Mouse (Mus musculus): ENCODE measurements at regions not wholly inside any gene's neighbourhood (a gene's known extent, or its start where the extent isn't known, plus 50 kb on each side); places are given as distances from the start of the nearest gene placed in this dataset.

DNA sequence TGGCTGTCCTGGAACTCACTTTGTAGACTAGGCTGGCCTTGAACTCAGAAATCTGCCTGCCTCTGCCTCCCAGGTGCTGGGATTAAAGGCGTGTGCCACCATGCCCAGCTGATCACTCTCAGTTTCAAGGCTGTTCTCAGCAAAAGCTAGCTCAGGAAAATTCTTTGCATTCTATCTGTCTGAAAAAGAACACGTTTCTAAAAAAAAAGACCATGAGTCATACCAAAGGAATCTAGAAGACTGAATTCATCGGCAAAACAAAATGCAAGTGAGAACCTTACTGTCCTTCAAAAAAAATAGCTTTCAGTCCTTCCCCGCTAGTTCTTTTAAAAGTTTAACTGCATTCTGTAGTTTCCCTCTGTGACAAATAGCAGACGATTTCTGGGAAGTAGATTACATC lies 596.3 kb upstream of the Syt1 start:
- Histone ChIP-seq H3K36me3 (ENCODE audit: control insufficient read depth, insufficient read depth, low read length) (no peaks in the 10 kb centered on the region), H3K27me3 (replicated peaks; ENCODE audit: control insufficient read depth, insufficient read depth, low read length) (no peaks in the 10 kb centered on the region), H3K4me1 (replicated peaks; ENCODE audit: control insufficient read depth, insufficient read depth, low read length) (no peaks in the 10 kb centered on the region), H3K4me3 (ENCODE audit: low read depth, low read length) (no peak overlapping the region), H3K9ac (ENCODE audit: low read depth, low read length) (no peak overlapping the region), H3K9me3 (ENCODE audit: control insufficient read depth, low read length) (no peaks in the 10 kb centered on the region), H3K4me2 (no peak overlapping the region), H3K27ac (ENCODE audit: low read depth, low read length) (no peak overlapping the region)
- ATAC-seq (replicated peaks; ENCODE audit: low FRiP score): no peak
- 68% methylated on average over 5 of the region's 5 CpGs for WGBS
- DNase-seq (ENCODE audit: low spot score): no peak

DNA sequence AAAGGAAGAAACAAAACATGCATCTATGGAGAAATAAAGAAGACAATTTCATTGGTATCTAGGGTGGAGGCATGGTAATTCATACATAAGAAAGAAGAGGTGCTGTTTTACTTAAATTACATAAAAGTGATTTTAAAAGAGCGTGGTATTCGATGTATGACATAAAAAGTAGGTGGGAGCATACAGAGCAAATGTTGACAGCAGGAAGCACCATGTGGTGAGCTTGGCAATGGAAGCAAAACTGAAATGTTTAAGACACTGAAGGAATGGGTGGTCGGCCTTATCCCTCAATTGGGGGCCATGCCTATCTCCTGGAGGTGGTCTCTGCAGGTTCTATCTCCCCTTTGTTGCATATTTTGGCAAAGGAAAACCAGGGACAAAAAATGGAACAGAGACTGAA lies 592.5 kb upstream of the Syt1 start:
- Histone ChIP-seq H3K4me1 (replicated peaks; ENCODE audit: control insufficient read depth, insufficient read depth, low read length) (no peaks in the 10 kb centered on the region), H3K4me3 (ENCODE audit: low read depth, low read length) (no peak overlapping the region), H3K9me3 (ENCODE audit: control insufficient read depth, low read length) (no peaks in the 10 kb centered on the region), H3K27ac (ENCODE audit: low read depth, low read length) (no peak overlapping the region), H3K4me2 (no peak overlapping the region), H3K9ac (ENCODE audit: low read depth, low read length) (no peak overlapping the region), H3K27me3 (replicated peaks; ENCODE audit: control insufficient read depth, insufficient read depth, low read length) (no peaks in the 10 kb centered on the region), H3K36me3 (ENCODE audit: control insufficient read depth, insufficient read depth, low read length) (no peaks in the 10 kb centered on the region)
- WGBS: 68% methylated on average over 3 of the region's 3 CpGs
- no peak for ATAC-seq (replicated peaks; ENCODE audit: low FRiP score)
- no peak for DNase-seq (ENCODE audit: low spot score)

DNA sequence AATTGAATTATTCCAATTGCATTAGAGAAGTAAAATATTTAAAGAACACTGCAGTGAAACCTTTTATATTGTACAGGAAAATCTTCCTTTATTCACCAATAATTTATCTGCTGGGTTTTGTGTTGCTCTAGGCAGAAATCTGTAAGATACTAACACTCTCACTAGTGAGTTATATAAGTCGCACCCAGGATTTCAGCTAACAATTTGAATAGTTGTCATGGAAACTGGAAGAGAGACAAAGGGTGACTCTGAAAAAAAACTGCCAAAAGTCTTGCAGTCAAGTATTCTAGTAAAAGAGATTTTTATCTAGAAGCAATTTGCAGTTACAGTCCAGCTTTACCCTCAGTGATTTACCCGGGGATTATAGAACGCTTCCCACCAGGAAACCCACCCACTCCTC lies 587.8 kb upstream of the Syt1 start:
- no peaks in the 10 kb centered on the region for H3K9me3 ChIP-seq (ENCODE audit: control insufficient read depth, low read length)
- H3K4me1 ChIP-seq (replicated peaks; ENCODE audit: control insufficient read depth, insufficient read depth, low read length): no peaks in the 10 kb centered on the region
- no peaks in the 10 kb centered on the region for H3K36me3 ChIP-seq (ENCODE audit: control insufficient read depth, insufficient read depth, low read length)
- no peak overlapping the region for H3K27ac ChIP-seq (ENCODE audit: low read depth, low read length)
- WGBS: 72% methylated on average over 3 of the region's 3 CpGs
- H3K4me2 ChIP-seq: no peak overlapping the region
- no peak overlapping the region for H3K9ac ChIP-seq (ENCODE audit: low read depth, low read length)
- no peaks in the 10 kb centered on the region for H3K27me3 ChIP-seq (replicated peaks; ENCODE audit: control insufficient read depth, insufficient read depth, low read length)
- no peak overlapping the region for H3K4me3 ChIP-seq (ENCODE audit: low read depth, low read length)
- DNase-seq (ENCODE audit: low spot score): no peak
- no peak for ATAC-seq (replicated peaks; ENCODE audit: low FRiP score)

DNA sequence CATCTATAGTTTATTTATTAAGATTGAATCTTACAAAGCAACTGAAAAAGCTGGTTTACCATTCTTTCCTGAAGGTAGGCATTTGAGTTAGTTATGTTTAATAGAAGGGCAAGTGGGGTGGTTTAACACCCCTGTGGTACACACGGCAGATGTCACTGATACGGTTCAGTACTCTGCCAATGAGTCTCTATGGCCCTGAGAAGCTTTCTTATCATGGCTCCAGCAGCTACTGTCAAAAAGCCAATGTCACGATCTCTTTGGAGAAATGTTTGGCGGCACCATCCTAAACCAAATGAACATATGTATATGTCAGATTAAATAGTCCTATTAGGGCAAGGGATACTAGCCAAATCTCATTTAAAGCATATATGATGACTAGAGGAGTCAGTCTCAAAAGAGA lies 562.4 kb upstream of the Syt1 start:
- Histone ChIP-seq H3K4me2 (no peak overlapping the region), H3K27ac (ENCODE audit: low read depth, low read length) (no peak overlapping the region), H3K36me3 (ENCODE audit: control insufficient read depth, insufficient read depth, low read length) (no peaks in the 10 kb centered on the region), H3K9ac (ENCODE audit: low read depth, low read length) (no peak overlapping the region), H3K4me1 (replicated peaks; ENCODE audit: control insufficient read depth, insufficient read depth, low read length) (no peaks in the 10 kb centered on the region), H3K4me3 (ENCODE audit: low read depth, low read length) (no peak overlapping the region), H3K9me3 (ENCODE audit: control insufficient read depth, low read length) (no peaks in the 10 kb centered on the region), H3K27me3 (replicated peaks; ENCODE audit: control insufficient read depth, insufficient read depth, low read length) (no peaks in the 10 kb centered on the region)
- DNase-seq (ENCODE audit: low spot score) (no peak), ATAC-seq (replicated peaks; ENCODE audit: low FRiP score) (no peak)
- 90% methylated on average over 4 of the region's 4 CpGs for whole genome bisulfite sequencing

DNA sequence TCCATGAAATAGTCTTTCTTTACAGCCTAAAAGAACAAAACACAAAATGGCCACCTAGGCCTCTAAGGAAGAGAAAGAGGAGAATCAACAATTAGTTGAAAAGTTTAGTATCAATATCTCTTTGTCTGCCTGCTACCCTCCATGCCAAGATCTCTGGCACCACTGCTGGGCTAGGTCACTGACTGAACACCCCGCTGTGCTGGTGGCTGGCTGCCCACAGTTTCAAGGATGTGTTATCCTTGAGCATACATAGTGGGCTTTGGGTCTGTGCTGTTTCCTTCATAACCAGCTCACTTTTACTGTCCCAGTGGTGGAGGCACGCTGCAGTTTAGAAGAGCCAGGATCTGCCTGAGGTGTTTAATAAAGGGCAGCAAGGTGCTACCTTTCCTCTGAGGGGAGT lies 559.0 kb upstream of the Syt1 start:
- Histone ChIP-seq H3K27ac (ENCODE audit: low read depth, low read length) (no peak overlapping the region), H3K4me1 (replicated peaks; ENCODE audit: control insufficient read depth, insufficient read depth, low read length) (no peaks in the 10 kb centered on the region), H3K27me3 (replicated peaks; ENCODE audit: control insufficient read depth, insufficient read depth, low read length) (no peaks in the 10 kb centered on the region), H3K9me3 (ENCODE audit: control insufficient read depth, low read length) (no peaks in the 10 kb centered on the region), H3K36me3 (ENCODE audit: control insufficient read depth, insufficient read depth, low read length) (no peaks in the 10 kb centered on the region), H3K9ac (ENCODE audit: low read depth, low read length) (no peak overlapping the region), H3K4me3 (ENCODE audit: low read depth, low read length) (no peak overlapping the region), H3K4me2 (no peak overlapping the region)
- WGBS: 85% methylated on average over 2 of the region's 2 CpGs
- no peak for DNase-seq (ENCODE audit: low spot score)
- no peak for ATAC-seq (replicated peaks; ENCODE audit: low FRiP score)

DNA sequence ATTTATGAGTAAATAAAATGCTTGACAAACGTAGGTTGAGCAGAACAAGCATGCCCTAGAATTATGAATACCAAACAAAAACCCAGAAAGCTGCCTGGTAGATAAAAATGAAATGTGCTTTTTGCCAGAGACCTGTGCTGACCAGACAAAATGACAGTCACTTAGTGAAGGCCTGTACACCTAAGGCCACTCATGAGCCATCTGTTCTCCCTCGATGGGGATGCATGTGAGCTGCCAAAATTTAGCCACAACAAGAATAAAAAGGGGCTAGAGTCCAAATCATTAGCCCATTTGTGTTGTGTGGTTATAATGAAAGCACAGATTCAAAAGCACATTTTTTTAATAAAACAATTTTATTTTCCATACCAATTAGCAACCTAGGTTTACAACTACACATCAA lies 555.9 kb upstream of the Syt1 start:
- ATAC-seq (replicated peaks; ENCODE audit: low FRiP score) (no peak), DNase-seq (ENCODE audit: low spot score) (no peak)
- Histone ChIP-seq H3K27me3 (replicated peaks; ENCODE audit: control insufficient read depth, insufficient read depth, low read length) (no peaks in the 10 kb centered on the region), H3K4me2 (no peak overlapping the region), H3K36me3 (ENCODE audit: control insufficient read depth, insufficient read depth, low read length) (no peaks in the 10 kb centered on the region), H3K9ac (ENCODE audit: low read depth, low read length) (no peak overlapping the region), H3K27ac (ENCODE audit: low read depth, low read length) (no peak overlapping the region), H3K4me3 (ENCODE audit: low read depth, low read length) (no peak overlapping the region), H3K4me1 (replicated peaks; ENCODE audit: control insufficient read depth, insufficient read depth, low read length) (no peaks in the 10 kb centered on the region), H3K9me3 (ENCODE audit: control insufficient read depth, low read length) (no peaks in the 10 kb centered on the region)
- WGBS: 79% methylated on average over 2 of the region's 2 CpGs

DNA sequence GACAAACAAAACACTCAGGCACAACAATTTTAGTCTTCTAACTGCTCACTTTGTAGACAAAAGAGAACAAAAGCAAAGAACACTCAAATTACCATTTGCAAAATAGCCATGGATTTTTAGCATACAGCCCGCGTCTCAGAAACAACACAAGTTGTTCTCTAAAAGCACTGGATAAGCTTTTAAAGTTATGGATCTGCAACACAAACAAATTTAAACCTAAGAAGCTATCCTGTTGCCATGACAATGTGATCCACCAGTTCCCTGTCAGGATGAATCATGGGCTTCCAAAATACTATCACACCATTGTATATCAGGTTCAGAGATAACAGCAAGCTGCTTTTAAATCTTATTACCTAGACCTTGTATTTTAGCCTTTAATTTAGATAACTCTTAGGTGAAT lies 550.9 kb upstream of the Syt1 start:
- Histone ChIP-seq H3K4me2 (no peak overlapping the region), H3K9me3 (ENCODE audit: control insufficient read depth, low read length) (no peaks in the 10 kb centered on the region), H3K4me1 (replicated peaks; ENCODE audit: control insufficient read depth, insufficient read depth, low read length) (no peaks in the 10 kb centered on the region), H3K27ac (ENCODE audit: low read depth, low read length) (no peak overlapping the region), H3K36me3 (ENCODE audit: control insufficient read depth, insufficient read depth, low read length) (no peaks in the 10 kb centered on the region), H3K27me3 (replicated peaks; ENCODE audit: control insufficient read depth, insufficient read depth, low read length) (no peaks in the 10 kb centered on the region), H3K4me3 (ENCODE audit: low read depth, low read length) (no peak overlapping the region), H3K9ac (ENCODE audit: low read depth, low read length) (no peak overlapping the region)
- 80% methylated on average over 2 of the region's 2 CpGs for WGBS
- ATAC-seq (replicated peaks; ENCODE audit: low FRiP score) (no peak), DNase-seq (ENCODE audit: low spot score) (no peak)

DNA sequence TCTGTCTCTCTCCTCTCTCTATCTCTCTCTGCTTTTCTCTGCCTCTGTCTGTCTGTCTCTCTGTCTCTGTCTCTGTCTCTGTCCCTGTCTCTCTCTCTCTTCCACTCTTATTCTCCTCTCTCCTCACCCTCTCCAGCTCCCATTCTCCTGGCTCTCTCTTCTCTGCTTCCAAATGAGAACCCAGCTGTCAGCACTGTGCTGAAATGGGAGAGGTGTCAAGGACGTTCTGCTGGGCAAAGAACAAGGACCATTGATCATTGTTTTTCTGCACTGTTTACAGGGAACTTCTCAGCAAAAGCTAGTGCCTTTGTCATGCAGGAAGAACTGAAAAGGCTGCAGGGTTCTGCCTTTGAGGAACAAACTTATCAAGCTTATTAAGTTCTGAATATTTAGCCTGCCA lies 550.3 kb upstream of the Syt1 start:
- ATAC-seq (replicated peaks; ENCODE audit: low FRiP score): no peak

DNA sequence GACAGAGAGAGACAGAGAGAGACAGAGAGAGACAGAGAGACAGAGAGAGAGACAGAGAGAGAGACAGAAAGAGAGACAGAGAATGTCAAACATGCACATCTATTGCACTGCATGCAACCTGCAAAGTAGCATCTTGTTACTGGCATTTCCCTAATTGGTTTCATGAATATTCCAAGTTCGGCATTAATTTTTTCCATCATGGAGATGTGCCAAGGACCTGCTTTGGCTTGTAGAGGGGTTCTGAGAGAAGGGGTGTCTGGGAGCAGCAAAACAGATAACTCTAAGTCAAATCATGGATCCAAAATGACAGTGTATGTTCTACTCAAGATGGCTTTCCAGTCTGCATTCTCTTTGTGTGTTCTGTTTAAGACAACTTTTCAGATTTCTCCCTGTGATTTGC lies 532.5 kb upstream of the Syt1 start:
- DNase-seq (ENCODE audit: low spot score): no peak
- Histone ChIP-seq H3K4me3 (ENCODE audit: low read depth, low read length) (no peak overlapping the region), H3K4me1 (replicated peaks; ENCODE audit: control insufficient read depth, insufficient read depth, low read length) (no peaks in the 10 kb centered on the region), H3K27ac (ENCODE audit: low read depth, low read length) (no peak overlapping the region), H3K9me3 (ENCODE audit: control insufficient read depth, low read length) (no peaks in the 10 kb centered on the region), H3K4me2 (no peak overlapping the region), H3K27me3 (replicated peaks; ENCODE audit: control insufficient read depth, insufficient read depth, low read length) (no peaks in the 10 kb centered on the region), H3K9ac (ENCODE audit: low read depth, low read length) (no peak overlapping the region), H3K36me3 (ENCODE audit: control insufficient read depth, insufficient read depth, low read length) (no peaks in the 10 kb centered on the region)
- no peak for ATAC-seq (replicated peaks; ENCODE audit: low FRiP score)
- 79% methylated on average over 1 of the region's 1 CpGs for WGBS

More for the DNA sequence above, 550.3 kb upstream of the Syt1 start:
- no peaks in the 10 kb centered on the region for H3K36me3 ChIP-seq (ENCODE audit: control insufficient read depth, insufficient read depth, low read length)
- no peak overlapping the region for H3K4me3 ChIP-seq (ENCODE audit: low read depth, low read length)
- DNase-seq (ENCODE audit: low spot score): no peak
- 17% methylated on average over 1 of the region's 1 CpGs for WGBS
- no peaks in the 10 kb centered on the region for H3K27me3 ChIP-seq (replicated peaks; ENCODE audit: control insufficient read depth, insufficient read depth, low read length)
- H3K27ac ChIP-seq (ENCODE audit: low read depth, low read length): no peak overlapping the region
- H3K9me3 ChIP-seq (ENCODE audit: control insufficient read depth, low read length): no peaks in the 10 kb centered on the region
- H3K4me1 ChIP-seq (replicated peaks; ENCODE audit: control insufficient read depth, insufficient read depth, low read length): no peaks in the 10 kb centered on the region
- no peak overlapping the region for H3K9ac ChIP-seq (ENCODE audit: low read depth, low read length)
- H3K4me2 ChIP-seq: no peak overlapping the region
